Mouse (Mus musculus) neural tube, embryonic 14.5 days (tissue): ENCODE results near the gene Gabarapl2. TPM values are rescaled to one million over a fixed set of nuclear protein-coding genes. Genes with fewer than 3 reads are reported as not detected.

Experiments
- ATAC-seq: fragments of 200-750 bp; cut with Nextera tagmentation; 2 replicates; pipeline ENCODE4 v1.8.0; 2017; ENCODE audit warnings: low read depth, mild to moderate bottlenecking, moderate TSS enrichment, moderate library complexity
- H3K27ac ChIP-seq: fragments of 300-500 bp; sonication (generic); 2 replicates; pipeline ENCODE4 v1.5.1; 2014; ENCODE audit warnings: low read depth, mild to moderate bottlenecking, control low read depth, low read length, moderate library complexity, mixed read lengths
- H3K27me3 ChIP-seq: fragments of 300-500 bp; sonication (generic); 2 replicates; pipeline ENCODE4 v1.6.1; 2014; ENCODE audit warnings: low read length; ENCODE audit not compliant: control insufficient read depth, insufficient read depth
- H3K36me3 ChIP-seq: fragments of 300-500 bp; sonication (generic); 2 replicates; pipeline ENCODE4 v1.6.1; 2014; ENCODE audit warnings: low read length, mixed read lengths; ENCODE audit not compliant: control insufficient read depth, insufficient read depth
- H3K4me1 ChIP-seq: fragments of 300-500 bp; sonication (generic); 2 replicates; pipeline ENCODE4 v1.6.1; 2014; ENCODE audit warnings: low read length; ENCODE audit not compliant: control insufficient read depth, insufficient read depth
- H3K4me2 ChIP-seq: fragments of 300-500 bp; sonication (generic); 2 replicates; pipeline ENCODE4 v1.6.1; 2014; ENCODE audit warnings: mild to moderate bottlenecking, low read depth, low read length, control low read depth
- H3K4me3 ChIP-seq: fragments of 300-500 bp; sonication (generic); 2 replicates; pipeline ENCODE4 v1.5.1; 2014; ENCODE audit warnings: low read depth, low read length, control low read depth, mixed read lengths
- H3K9ac ChIP-seq: fragments of 300-500 bp; sonication (generic); replicated peaks from 2 replicates; pipeline ENCODE4 v1.6.1; 2014; ENCODE audit warnings: low read depth, mild to moderate bottlenecking, control low read depth, low read length, mixed read lengths
- H3K9me3 ChIP-seq: fragments of 300-500 bp; sonication (generic); 2 replicates; pipeline ENCODE4 v1.6.1; 2016; ENCODE audit warnings: low read length; ENCODE audit not compliant: control insufficient read depth
- WGBS: fragments of 180-500 bp; shearing (Covaris S2); extraction: QIAGEN DNeasy Blood & Tissue Kit; methylation state at CpG from one replicate; pipeline ENCODE4 v1.1.7; 2014; 5-methylcytosine and 5-hydroxymethylcytosine counted together
- polyA plus RNA-seq: library from polyadenylated mRNA; unstranded; fragments of >200 nt; fragmentation: Nextera tagmentation; extraction: Ambion mirVana; gene quantifications from 2 replicates; pipeline ENCODE4 v1.2.1, GENCODE M21; 2014

Gabarapl2 gene
- polyA plus RNA-seq, 1 experiment from 2014 or later: 486 TPM

DNA sequence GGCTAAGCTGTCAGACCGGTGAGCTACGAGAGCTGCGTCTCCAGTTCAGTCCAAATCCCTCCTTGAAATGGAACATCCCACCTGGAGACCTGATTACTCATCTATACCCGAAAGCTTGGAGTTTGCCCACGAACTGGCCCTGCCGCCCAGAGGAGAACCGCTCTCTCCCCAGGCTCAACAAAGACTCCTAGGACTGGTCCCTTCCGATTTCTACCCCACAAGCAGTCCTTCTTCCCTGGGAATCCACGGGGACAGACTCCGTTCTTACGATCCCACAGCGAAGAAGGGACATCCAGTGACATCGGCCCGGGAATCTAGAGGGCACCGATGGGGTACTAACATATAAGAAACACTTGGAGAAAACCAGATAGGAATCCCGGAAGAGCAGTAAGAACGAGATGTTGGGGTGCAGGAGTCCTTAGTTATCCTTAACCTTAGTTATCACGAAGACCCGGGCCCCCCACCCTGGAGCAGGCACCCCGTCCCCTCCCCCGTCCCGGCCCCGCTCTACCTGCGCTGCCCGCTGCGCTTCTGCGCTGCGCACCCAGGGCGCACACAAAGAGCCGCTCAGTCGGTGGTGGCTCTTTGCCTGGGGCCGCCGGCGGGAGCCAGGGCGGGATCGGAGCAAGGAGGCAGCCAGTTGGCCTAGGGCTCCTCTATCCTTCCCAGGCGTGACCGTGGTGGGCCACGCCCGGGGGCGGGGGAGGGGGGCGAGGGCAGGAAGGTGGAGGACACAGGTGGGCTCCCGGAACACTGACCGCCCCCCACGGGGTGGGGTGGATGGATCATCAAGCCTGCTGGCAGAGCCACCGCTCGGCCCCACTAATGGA is 30.7 kb upstream of the Gabarapl2 start, which contains the start of gene Chst5:
Gene Chst5, minus strand, starts transcription at position 827 of the 830 bp plus-strand sequence.
- peak; percentile 64 for ATAC-seq
- peak within 1 kb of the TSS; percentile 40 for H3K4me3 ChIP-seq
- peak within 1 kb of the TSS; percentile 28; the same call in 1 of the 2 replicates for H3K27ac ChIP-seq

DNA sequence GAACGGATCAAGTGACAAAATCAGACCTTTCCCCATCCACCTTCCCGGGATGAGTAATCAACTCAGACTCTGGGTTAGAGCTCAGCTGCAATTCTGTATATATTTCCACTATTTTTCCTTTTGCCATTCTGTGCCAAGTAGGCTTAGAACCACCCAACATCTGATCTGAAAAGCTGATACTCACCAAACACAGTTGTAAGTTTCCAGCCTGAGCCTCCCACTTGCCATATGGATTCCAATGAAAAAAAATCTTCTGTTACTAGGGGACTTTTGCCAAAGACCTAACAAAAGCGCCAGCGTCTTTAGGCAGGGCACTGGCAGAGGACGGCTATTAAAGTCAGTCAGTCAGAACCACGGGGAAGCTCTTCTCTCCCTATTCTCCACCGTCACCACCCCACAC is 28.9 kb upstream of the Gabarapl2 start:
- Histone ChIP-seq H3K9ac (no peak overlapping the region), H3K27me3 (no peaks in the 10 kb centered on the region), H3K36me3 (no peaks in the 10 kb centered on the region; the same call in 1 of the 2 replicates), H3K4me2 (no peak overlapping the region), H3K4me3 (no peak overlapping the region), H3K4me1 (0 out of 2 replicates have a peak, but pooled peaks cover 2% of the 10 kb centered on the region), H3K27ac (no peak overlapping the region), H3K9me3 (no peaks in the 10 kb centered on the region)
- 28% methylated on average over 7 of the region's 7 CpGs for WGBS
- ATAC-seq: no peak

More for the DNA sequence above, 30.7 kb upstream of the Gabarapl2 start, which contains the start of gene Chst5:
- WGBS: 4% methylated on average over 47 of the region's 47 CpGs
- H3K27me3 ChIP-seq: no peaks in the 10 kb centered on the region
- H3K9ac ChIP-seq: peak within 1 kb of the TSS; percentile 68
- peak within 1 kb of the TSS; percentile 80 for H3K4me2 ChIP-seq
- H3K4me1 ChIP-seq: 0 out of 2 replicates have a peak, but pooled peaks cover 2% of the 10 kb centered on the region
- H3K36me3 ChIP-seq: no peaks in the 10 kb centered on the region; the same call in 1 of the 2 replicates
- no peaks in the 10 kb centered on the region for H3K9me3 ChIP-seq

DNA sequence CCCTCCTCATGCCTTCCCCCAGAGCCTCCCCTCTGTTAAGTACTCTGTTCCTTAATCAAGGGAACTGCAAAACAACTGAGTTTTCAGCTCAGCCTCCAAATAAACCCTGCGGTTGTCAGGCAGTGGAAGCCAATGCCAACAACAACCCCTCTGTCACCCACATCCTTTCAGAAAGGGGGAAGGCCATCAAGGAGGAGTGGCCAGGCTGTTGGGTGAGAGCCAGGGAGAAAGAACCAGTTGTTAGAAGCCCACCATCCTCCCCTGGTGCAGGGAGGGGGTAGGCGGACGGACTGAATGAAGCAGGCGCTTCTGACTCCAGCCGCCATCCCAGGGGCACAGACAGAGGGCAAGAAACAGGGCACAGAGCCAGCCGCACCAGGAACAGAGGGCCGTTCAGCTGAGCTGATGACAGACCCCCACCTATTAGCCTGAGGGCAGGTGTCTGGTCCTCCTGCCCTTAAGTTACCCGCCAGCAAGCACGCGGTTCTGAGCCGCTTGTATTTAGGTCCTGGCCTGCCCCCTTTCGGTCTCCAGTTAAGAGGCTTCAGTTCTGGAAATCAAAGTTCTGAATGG is 27.6 kb upstream of the Gabarapl2 start:
- Histone ChIP-seq H3K36me3 (no peaks in the 10 kb centered on the region; the same call in 1 of the 2 replicates), H3K4me1 (0 out of 2 replicates have a peak, but pooled peaks cover 2% of the 10 kb centered on the region), H3K27ac (peak overlapping the region; percentile 55; the same call in 1 of the 2 replicates), H3K4me2 (no peak overlapping the region), H3K27me3 (no peaks in the 10 kb centered on the region), H3K4me3 (no peak overlapping the region), H3K9ac (no peak overlapping the region), H3K9me3 (no peaks in the 10 kb centered on the region)
- ATAC-seq: peak; percentile 90
- WGBS: 26% methylated on average over 12 of the region's 12 CpGs

DNA sequence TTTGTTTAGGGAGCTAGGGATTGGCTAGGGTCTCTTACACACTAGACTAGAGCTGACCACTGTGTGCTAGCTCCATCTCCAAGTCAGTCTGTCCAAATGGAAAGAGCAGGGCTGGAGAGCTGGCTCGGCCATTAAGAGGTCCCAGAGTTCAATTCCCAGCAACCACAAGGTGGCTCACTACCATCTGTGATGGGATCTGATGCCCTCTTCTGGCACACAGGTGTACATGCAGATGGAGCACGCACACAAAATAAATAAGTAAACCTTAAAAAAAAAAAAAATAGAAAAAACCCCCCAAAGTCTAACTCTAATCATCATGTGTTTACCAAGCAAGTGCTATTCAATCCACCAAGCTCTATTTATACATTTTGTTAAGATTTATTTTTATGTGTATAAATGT is 20.8 kb upstream of the Gabarapl2 start:
- H3K4me1 ChIP-seq: no peaks in the 10 kb centered on the region
- no peak overlapping the region for H3K4me2 ChIP-seq
- no peak overlapping the region for H3K4me3 ChIP-seq
- no peaks in the 10 kb centered on the region for H3K9me3 ChIP-seq
- no peak overlapping the region for H3K9ac ChIP-seq
- H3K27me3 ChIP-seq: no peaks in the 10 kb centered on the region
- H3K27ac ChIP-seq: no peak overlapping the region
- ATAC-seq: no peak
- WGBS: 82% methylated on average over 2 of the region's 2 CpGs
- no peaks in the 10 kb centered on the region for H3K36me3 ChIP-seq

DNA sequence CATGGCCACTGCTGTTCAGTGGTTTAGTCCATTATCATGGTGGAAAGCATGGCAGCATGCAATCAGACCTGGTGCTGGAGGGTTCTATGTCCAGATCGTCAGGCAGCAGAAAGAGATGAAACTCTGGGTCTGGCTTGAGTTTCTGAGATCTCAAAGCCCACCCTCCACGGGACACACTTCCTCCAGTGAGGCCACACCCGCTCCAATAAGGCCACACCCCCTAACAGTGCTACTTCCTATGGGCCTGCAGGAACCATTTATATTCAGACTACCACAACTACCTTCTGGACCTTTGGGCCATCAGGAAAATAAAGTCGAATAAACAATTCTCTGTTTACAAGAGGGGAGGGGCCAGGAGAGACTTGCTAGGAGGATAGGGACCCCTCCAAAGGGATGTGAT is 19.5 kb upstream of the Gabarapl2 start:
- no peak for ATAC-seq
- Histone ChIP-seq H3K4me2 (no peak overlapping the region), H3K27ac (no peak overlapping the region), H3K4me1 (no peaks in the 10 kb centered on the region), H3K27me3 (no peaks in the 10 kb centered on the region), H3K9ac (no peak overlapping the region), H3K4me3 (no peak overlapping the region), H3K36me3 (no peaks in the 10 kb centered on the region), H3K9me3 (no peaks in the 10 kb centered on the region)
- 83% methylated on average over 4 of the region's 4 CpGs for whole genome bisulfite sequencing

DNA sequence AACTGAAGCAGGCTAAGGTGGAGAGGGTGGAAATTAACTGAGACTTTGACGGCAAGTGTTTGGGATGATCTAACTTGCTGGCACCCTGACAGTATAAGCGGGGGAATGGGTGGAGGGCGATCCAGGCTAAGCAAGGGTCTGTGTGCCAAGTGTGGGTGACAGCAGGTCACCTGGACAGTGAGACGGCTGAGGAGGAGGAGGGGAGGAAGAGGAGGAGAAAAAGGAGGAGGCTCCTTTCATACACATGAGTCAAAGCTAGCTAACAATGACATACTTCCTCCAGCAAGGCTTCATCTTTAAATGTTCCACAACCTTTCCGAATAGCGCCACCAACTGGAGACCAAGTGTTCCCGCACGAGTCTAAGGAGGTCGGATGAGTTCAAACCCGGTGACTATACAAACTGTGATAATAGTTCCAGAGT is 17.1 kb upstream of the Gabarapl2 start:
- no peak overlapping the region for H3K9ac ChIP-seq
- WGBS: 35% methylated on average over 10 of the region's 10 CpGs
- no peaks in the 10 kb centered on the region for H3K27me3 ChIP-seq
- no peak overlapping the region for H3K4me2 ChIP-seq
- no peak overlapping the region for H3K4me3 ChIP-seq
- H3K27ac ChIP-seq: no peak overlapping the region
- no peaks in the 10 kb centered on the region for H3K9me3 ChIP-seq
- ATAC-seq: no peak
- H3K36me3 ChIP-seq: no peaks in the 10 kb centered on the region
- no peaks in the 10 kb centered on the region for H3K4me1 ChIP-seq

- no peaks in the 10 kb centered on the region for H3K27me3 ChIP-seq
- H3K4me3 ChIP-seq: no peak overlapping the region
- no peak for ATAC-seq
- H3K9ac ChIP-seq: no peak overlapping the region
- no peaks in the 10 kb centered on the region for H3K4me1 ChIP-seq
- H3K36me3 ChIP-seq: no peaks in the 10 kb centered on the region
- H3K4me2 ChIP-seq: no peak overlapping the region
- no peak overlapping the region for H3K27ac ChIP-seq
- 84% methylated on average over 7 of the region's 7 CpGs for WGBS
- H3K9me3 ChIP-seq: no peaks in the 10 kb centered on the region
These were observed 15.5 kb upstream of the Gabarapl2 start for GRCm38 (mm10) chr8:111924976-111925375.

DNA sequence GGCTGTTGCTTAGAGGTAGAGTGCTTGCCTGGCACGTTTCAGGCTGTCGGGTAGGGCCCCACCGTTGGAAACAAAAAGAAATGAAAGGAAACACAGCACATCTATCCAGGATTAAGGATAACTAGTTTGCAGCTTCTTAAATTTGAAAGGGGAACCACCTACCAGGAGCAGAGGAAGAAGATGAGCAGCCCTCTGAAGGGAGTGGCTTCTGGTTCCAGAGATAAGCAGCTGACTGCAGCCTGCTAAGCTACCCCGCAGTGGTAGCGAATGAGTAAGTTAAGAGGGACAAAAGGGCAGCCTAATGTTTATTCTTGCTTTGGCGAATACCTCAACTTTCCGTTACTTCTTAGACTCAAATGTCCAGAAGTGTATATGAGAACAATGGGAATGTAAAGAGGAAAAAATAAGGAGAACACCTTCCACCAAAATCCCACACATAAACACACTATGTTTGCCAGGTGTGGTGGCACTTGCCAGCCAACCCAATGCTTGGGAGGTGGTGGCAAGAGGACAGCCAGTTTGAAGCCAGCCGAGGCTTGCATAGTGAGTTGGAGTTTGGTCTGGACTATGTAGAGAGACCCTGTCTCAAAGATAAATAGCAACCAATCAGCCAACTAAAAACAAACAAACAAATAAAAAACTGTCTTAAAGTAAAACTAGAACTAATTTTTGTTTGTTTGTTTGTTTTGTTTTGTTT is 10.7 kb upstream of the Gabarapl2 start:
- H3K4me3 ChIP-seq: no peak overlapping the region
- WGBS: 83% methylated on average over 8 of the region's 8 CpGs
- H3K9me3 ChIP-seq: no peaks in the 10 kb centered on the region
- no peak overlapping the region for H3K9ac ChIP-seq
- no peaks in the 10 kb centered on the region for H3K27me3 ChIP-seq
- no peak for ATAC-seq
- no peak overlapping the region for H3K4me2 ChIP-seq
- H3K27ac ChIP-seq: no peak overlapping the region
- no peaks in the 10 kb centered on the region for H3K36me3 ChIP-seq
- H3K4me1 ChIP-seq: peaks cover 5% of the 10 kb centered on the region; the same call in 1 of the 2 replicates
